Mouse (Mus musculus) layer of hippocampus, adult 2 months (tissue): ENCODE results near the gene Rap1gap2. TPM values are rescaled to one million over a fixed set of nuclear protein-coding genes. Genes with fewer than 3 reads are reported as not detected.

ENCODE experiments used
- DNase-seq, 2 experiments: peaks; one replicate each; pipeline ENCODE4 v3.0.0; 2022; ENCODE audit warnings: low spot score in 2 of 2
- H3K27ac ChIP-seq: fragments of 200-600 bp; 2 replicates; pipeline ENCODE4 v1.8.1; 2022
- H3K4me3 ChIP-seq: fragments of 200-600 bp; 2 replicates; pipeline ENCODE4 v1.8.1; 2022; ENCODE audit warnings: mild to moderate bottlenecking
- CTCF ChIP-seq: fragments of 200-600 bp; conservative IDR thresholded peaks from 2 replicates; pipeline ENCODE4 v1.8.1; 2022; ENCODE audit warnings: antibody characterized with exemption, mild to moderate bottlenecking, moderate library complexity
- total RNA-seq, 2 experiments: library from RNA; stranded (reverse); gene quantifications; 2 replicates each; pipeline ENCODE4 v1.2.3; 2021

Gene Rap1gap2
- total RNA-seq, 2 experiments from 2014 or later = 129 to 135 TPM

GRCm38 (mm10) chr11:74464181-74464977, 146.3 kb downstream of the Rap1gap2 start:
- Histone ChIP-seq H3K27ac (no peak overlapping the region), H3K4me3 (no peak overlapping the region)
- TF ChIP-seq CTCF = no peak
- no peak for DNase-seq

GRCm38 (mm10) chr11:74462651-74463050, 148.1 kb downstream of the Rap1gap2 start:
- H3K4me3 ChIP-seq = no peak overlapping the region

GRCm38 (mm10) chr11:74459651-74460050, 151.1 kb downstream of the Rap1gap2 start:
- no peak for TF ChIP-seq CTCF
- no peak for DNase-seq
- no peak overlapping the region for H3K4me3 ChIP-seq

More at GRCm38 (mm10) chr11:74462651-74463050, 148.1 kb downstream of the Rap1gap2 start:
- no peak for TF ChIP-seq CTCF
- DNase-seq = no peak
- H3K27ac ChIP-seq = no peak overlapping the region

GRCm38 (mm10) chr11:74458400-74458799, 152.3 kb downstream of the Rap1gap2 start:
- Histone ChIP-seq H3K27ac (peak overlapping the region; percentile 47; the same call in 1 of the 2 replicates), H3K4me3 (no peak overlapping the region)
- TF ChIP-seq CTCF = no peak
- no peak for DNase-seq

More at GRCm38 (mm10) chr11:74459651-74460050, 151.1 kb downstream of the Rap1gap2 start:
- no peak overlapping the region for H3K27ac ChIP-seq

GRCm38 (mm10) chr11:74457194-74457593, 153.5 kb downstream of the Rap1gap2 start:
- TF ChIP-seq CTCF = no peak
- peak overlapping the region; percentile 47; the same call in 1 of the 2 replicates for H3K27ac ChIP-seq
- H3K4me3 ChIP-seq = no peak overlapping the region
- DNase-seq = no peak

- TF ChIP-seq CTCF = no peak
- Histone ChIP-seq H3K4me3 (no peak overlapping the region), H3K27ac (peak overlapping the region; percentile 49; the same call in 1 of the 2 replicates)
- no peak for DNase-seq
Observed at GRCm38 (mm10) chr11:74448556-74448955, 162.2 kb downstream of the Rap1gap2 start.

GRCm38 (mm10) chr11:74447991-74448403, 162.7 kb downstream of the Rap1gap2 start:
- H3K27ac ChIP-seq = peak overlapping the region; percentile 49
- H3K4me3 ChIP-seq = no peak overlapping the region
- DNase-seq = peak in 1 of 2 experiments; percentile 49
- no peak for TF ChIP-seq CTCF

- Histone ChIP-seq H3K27ac (no peak overlapping the region), H3K4me3 (no peak overlapping the region)
- TF ChIP-seq CTCF = no peak
- DNase-seq = no peak
Observed at GRCm38 (mm10) chr11:74445591-74445990, 165.1 kb downstream of the Rap1gap2 start.

- H3K27ac ChIP-seq = no peak overlapping the region
- H3K4me3 ChIP-seq = no peak overlapping the region
- no peak for TF ChIP-seq CTCF
- no peak for DNase-seq
Observed at GRCm38 (mm10) chr11:74443924-74444256, 166.8 kb downstream of the Rap1gap2 start.

GRCm38 (mm10) chr11:74443147-74443923, 167.4 kb downstream of the Rap1gap2 start:
- Histone ChIP-seq H3K4me3 (no peak overlapping the region), H3K27ac (no peak overlapping the region)
- TF ChIP-seq CTCF = no peak
- DNase-seq = no peak

GRCm38 (mm10) chr11:74442396-74442795, 168.3 kb downstream of the Rap1gap2 start:
- no peak for TF ChIP-seq CTCF
- DNase-seq = no peak
- no peak overlapping the region for H3K4me3 ChIP-seq
- H3K27ac ChIP-seq = no peak overlapping the region

GRCm38 (mm10) chr11:74440112-74440511, 170.6 kb downstream of the Rap1gap2 start:
- no peak overlapping the region for H3K4me3 ChIP-seq
- TF ChIP-seq CTCF = no peak
- H3K27ac ChIP-seq = no peak overlapping the region
- no peak for DNase-seq

GRCm38 (mm10) chr11:74439202-74439601, 171.5 kb downstream of the Rap1gap2 start:
- DNase-seq = no peak
- no peak for TF ChIP-seq CTCF

More at GRCm38 (mm10) chr11:74439202-74439601, 171.5 kb downstream of the Rap1gap2 start:
- Histone ChIP-seq H3K27ac (no peak overlapping the region), H3K4me3 (no peak overlapping the region)
